Mouse (Mus musculus): ENCODE results near the gene Map2.
A peak's percentile ranks its signal among the peaks of the same experiment; 100 is the strongest.

Map2 gene

GRCm38 (mm10) chr1:66205517-66205916 lies 30.4 kb downstream of the Map2 start:
- no peak for DNase-seq (ENCODE audit: low spot score)

DNA sequence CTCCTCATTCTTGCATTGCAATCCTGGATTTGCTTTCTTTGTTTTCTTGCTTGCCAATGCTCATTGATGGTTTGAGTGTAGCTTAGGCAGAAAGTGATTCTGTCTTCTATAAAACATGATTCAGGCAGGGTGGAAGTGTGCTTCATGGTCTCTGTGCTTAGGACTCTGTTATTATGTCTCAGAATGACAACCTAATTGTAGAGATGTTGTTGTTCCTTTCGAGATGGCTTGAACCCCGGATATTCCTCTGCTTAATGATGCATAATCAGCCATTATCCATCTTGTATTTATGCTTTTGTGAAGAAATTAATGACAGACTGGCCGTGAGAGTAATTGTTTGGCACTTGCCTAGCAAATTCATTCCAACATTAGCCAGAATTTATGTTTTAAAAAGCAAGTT lies 31.8 kb downstream of the Map2 start:
- DNase-seq (ENCODE audit: low spot score): no peak

DNA sequence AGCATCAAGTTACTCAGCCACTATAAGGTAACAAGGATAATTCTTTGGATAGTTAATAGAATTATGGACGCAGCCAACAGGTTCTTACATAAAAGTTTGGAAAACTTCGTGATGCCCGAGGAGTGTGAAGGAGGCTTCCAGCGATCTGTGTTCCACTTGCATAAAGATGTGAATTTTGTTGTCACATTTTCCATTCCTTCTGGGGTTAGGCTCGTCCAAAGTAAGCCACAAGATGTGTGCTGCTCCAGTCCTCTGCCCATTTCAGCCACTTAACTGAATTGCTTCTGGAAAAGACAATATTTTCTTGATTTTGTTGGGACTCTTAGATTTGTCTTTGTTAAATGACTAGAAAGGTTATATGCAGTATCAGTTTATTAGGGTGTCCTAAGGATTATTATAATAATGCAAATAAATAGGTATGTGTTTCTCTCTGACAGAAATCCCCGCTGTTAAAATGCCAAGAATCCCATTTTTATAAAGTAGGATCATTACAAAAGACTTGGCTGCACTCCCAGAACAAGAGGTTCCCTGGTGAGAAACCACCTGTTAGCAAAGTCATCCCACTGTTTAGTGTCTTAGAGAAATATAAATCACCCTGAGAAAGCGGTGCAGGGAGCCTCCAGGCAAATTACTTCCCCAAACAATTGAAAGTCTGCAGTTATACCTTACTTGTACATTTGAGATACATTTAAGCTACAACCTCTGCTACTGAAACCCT lies 36.2 kb downstream of the Map2 start:
- no peak for DNase-seq (ENCODE audit: low spot score)

DNA sequence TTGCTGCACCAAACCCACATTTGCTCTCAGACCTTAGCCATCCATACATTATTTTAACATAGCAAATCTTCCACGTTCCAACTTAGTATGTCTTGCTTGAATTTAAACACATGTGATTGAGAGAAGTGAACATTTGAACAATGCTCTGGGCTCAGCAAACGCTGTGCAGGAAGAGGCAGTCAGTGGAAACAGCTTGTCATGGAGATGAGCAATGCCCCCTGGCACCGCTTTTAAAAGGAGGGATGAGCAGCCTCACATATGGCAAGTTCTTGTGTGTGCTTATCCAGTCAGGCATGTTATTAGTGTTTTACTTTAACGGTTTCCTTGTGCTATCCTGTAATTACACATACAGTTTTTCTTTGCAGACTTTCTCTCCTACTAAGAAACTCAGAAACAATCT lies 46.4 kb downstream of the Map2 start:
- DNase-seq (ENCODE audit: low spot score): no peak

DNA sequence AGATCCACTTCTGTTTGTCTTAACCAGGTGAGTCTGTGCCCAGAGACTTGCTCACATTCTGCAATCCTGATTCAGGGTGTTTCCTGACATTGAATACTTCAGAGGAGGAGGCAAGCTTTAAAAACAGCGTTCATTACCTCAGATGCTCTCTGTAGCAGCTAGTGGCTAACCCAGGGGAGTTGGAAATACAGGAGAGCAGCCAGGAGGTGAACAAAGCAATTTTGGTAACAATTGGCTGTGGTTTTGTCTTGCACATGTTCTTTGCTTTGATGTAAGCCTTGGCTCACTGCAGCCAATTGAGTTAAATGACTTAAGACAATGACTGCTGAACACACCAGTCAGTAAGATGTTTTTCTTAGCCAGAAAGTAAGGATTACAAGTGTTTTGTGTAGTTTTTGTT lies 48.3 kb downstream of the Map2 start:
- no peak for DNase-seq (ENCODE audit: low spot score)

DNA sequence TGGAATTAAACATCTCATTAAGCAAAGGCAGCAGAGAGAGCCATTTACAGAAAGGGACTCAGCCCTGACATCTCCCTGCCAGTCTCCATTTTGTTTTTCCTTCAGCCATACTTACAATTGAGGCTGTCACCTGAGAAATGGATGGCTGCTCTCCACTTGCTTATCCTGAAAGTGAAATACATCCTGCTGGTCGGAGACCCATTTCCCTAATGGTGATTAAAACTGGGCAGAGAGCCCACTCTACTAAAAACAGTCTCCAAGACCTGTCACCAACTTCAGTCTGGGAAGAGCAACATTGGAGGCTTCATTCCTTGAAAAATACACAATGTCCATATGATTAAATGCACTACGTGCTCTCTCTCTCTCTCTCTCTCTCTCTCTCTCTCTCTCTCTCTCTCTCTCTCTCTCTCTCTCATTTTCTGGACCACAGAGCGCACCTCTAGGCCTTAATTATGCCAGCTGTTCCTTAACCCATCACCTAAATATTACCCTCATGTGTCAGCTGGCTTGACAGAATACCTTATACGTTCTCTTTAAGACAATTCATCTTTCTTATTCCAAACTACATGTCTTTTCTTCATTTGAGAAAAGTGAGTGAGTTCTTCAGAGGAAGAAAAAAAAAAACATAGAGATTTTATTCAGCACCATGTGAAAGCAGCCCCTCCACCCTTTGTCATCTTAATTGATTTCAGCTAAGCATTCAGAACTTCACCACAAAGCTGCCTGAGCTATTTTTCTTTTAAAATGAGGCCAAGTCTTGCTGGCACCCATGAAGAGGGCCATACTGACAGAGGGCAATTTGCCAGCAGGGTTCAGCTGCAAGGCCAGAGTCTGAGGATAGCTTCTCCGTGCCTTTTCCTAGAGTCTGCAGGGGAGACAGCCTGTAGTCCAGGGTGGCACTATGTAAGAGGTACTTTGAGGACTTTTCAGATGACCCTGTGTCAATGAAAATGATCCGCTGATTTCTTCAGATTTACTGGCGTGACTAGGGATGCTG lies 51.6 kb downstream of the Map2 start:
- DNase-seq (ENCODE audit: low spot score): no peak

DNA sequence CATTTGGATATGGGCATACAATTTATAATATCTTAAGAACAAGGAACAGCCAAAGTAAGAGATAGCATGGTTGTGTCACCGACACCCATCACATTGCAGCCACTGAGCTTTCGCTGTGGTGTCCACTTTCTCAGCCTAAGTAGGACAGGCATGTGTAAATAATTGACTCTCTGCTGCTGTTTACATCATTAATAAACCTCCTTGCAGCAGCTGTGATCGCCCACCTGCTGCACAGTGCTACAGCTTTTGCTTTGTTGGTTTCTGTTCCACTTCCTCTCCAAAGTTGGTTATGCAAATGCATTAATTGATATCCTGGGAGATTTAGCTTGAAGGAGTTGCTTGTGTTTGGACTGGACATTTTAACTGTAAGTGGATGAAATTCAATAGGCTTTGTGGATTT lies 53.1 kb downstream of the Map2 start:
- DNase-seq (ENCODE audit: low spot score): no peak

- DNase-seq (ENCODE audit: low spot score): no peak
Measured at GRCm38 (mm10) chr1:66230345-66230744, 55.3 kb downstream of the Map2 start.

- DNase-seq (ENCODE audit: low spot score): no peak
Measured at GRCm38 (mm10) chr1:66231963-66232362, 56.9 kb downstream of the Map2 start.

- no peak for DNase-seq (ENCODE audit: low spot score)
Measured at GRCm38 (mm10) chr1:66244910-66245309, 69.8 kb downstream of the Map2 start.

- no peak for DNase-seq (ENCODE audit: low spot score)
Measured at GRCm38 (mm10) chr1:66251649-66252332, 76.7 kb downstream of the Map2 start.

DNA sequence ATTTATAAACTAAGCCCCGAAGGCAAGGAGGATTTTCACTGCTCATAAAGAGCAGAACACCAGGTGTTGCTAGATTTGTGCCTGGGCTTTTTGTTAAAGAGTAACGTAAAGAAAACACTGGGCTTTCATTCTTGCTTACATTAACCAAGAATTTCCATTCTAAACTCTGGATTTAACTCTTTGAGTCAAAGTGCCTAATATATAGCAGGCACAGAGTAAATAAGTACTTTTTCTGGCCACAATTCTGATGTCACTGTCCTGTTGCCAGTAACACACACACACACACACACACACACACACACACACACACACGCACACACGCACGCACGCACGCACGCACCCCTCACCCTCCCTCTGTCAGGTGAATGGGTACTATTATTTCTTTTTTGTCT lies 77.3 kb downstream of the Map2 start:
- no peak for DNase-seq (ENCODE audit: low spot score)

GRCm38 (mm10) chr1:66263220-66263619 lies 88.1 kb downstream of the Map2 start:
- DNase-seq (ENCODE audit: low spot score): no peak

GRCm38 (mm10) chr1:66266231-66266924 lies 91.3 kb downstream of the Map2 start:
- peak; percentile 52 for DNase-seq (ENCODE audit: low spot score)

DNA sequence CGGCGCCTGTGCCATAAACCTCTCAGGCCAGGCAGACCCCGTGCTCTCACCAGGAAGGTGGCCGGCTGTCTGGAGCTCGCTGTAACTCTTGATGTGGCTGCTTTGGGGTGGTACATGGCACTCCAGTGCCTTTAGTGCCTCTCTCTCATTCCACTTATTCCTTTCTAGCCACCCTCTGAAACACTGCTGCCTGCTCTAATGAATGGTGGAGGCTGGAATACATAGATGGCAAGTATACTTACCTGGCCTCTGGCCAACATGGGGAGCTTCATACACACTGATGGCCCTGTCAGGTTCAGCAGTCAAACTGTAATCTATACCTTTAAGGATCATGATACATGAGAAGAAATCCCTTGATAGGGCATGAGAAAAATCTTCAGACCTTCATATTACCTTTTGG lies 102.6 kb downstream of the Map2 start:
- DNase-seq (ENCODE audit: low spot score): no peak

GRCm38 (mm10) chr1:66279222-66280009 lies 104.3 kb downstream of the Map2 start:
- DNase-seq (ENCODE audit: low spot score): no peak

GRCm38 (mm10) chr1:66280152-66280551 lies 105.1 kb downstream of the Map2 start:
- DNase-seq (ENCODE audit: low spot score): no peak

GRCm38 (mm10) chr1:66282447-66282846 lies 107.4 kb downstream of the Map2 start:
- no peak for DNase-seq (ENCODE audit: low spot score)

- DNase-seq (ENCODE audit: low spot score): no peak
Measured at GRCm38 (mm10) chr1:66288987-66289386, 113.9 kb downstream of the Map2 start.

DNA sequence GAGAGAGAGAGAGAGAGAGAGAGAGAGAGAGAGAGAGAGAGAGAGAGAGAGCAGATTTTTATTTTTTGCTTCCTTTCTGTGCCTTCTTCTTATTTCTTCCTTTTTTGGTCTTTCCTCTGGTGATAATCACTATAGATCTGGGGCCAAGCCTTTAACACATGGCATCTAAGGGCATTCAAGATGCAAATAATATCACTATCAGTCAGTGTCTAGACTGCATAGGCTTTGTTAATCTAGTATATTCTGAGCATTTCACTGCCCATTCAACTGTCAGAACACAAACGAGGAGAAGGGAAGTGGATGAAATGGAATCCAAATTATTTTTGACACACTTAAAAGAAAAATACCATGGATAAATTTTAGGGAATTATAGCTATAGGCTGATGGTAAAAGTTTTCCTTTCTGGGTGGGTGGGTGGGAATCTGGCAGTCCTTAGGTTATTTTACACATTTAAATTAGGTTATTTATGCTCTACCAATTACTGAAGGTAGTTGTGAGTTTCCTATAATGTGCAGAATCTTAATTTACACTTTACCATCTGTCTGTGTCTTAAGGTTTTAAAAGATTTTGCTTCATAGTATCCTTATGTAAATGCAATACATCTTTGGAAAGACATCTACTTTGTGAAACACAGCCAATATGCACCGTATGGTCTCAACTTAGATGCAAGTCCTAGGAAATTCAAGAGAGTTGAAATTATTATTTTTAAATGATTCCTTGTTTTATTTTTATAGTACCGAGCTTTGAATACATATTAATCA lies 117.2 kb downstream of the Map2 start:
- no peak for DNase-seq (ENCODE audit: low spot score)

Data from embryo, embryonic 10 days (tissue).